Mouse (Mus musculus): Measurements from ENCODE around the gene Spsb2. TPM values are rescaled to one million over a fixed set of nuclear protein-coding genes. Genes with fewer than 3 reads are reported as not detected.

The Spsb2 gene
- polyA plus RNA-seq, 1 experiment: 12.1 TPM

DNA sequence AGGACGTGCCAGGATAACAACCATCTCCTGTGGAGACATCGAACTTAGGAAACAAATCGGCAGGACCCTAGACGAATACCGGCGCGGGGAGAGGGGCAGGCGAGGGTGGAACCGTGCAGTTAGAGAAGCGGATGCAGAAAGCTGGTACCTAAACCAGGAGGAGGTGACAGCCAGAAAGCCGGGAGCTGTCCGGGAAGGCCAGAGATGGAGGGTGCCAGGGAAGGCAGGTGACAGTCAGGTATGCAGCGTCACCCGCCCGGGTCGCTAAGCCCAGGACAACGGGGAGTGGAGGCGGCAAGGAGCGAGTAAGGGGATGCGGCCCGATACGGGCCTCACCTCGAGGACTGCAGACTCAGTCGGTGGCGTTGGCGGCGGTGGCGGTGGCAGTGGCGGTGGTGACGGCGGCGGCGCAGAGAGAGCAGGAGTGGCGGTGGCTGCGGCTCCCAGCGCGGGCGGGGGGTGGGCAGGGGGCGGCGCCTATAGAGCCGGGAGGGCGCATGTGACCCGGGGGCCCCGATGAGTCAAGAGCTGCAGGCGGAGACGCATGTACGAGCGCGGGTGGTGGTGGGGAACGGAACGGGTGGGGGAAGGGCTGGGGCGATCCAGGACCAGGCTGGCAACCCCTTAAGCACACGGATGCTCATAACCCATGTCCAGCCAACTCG, 39.2 kb upstream of the Spsb2 start, which contains the start of gene Eno2:
Eno2 (minus strand) TSS at position 573 of the 665 bp plus-strand sequence.
- TF ChIP-seq CTCF (IDR thresholded peaks at IDR 0.05; ENCODE audit: borderline replicate concordance, insufficient read depth, low read depth, low read length): no peak
- TF ChIP-seq POLR2A (IDR thresholded peaks at IDR 0.05; ENCODE audit: borderline replicate concordance, insufficient read depth, low read length): peak; percentile 69
- H3K27ac ChIP-seq (ENCODE audit: insufficient read depth, low read length): peak within 1 kb of the TSS; percentile 99
- WGBS: 2% methylated on average over 54 of the region's 54 CpGs

DNA sequence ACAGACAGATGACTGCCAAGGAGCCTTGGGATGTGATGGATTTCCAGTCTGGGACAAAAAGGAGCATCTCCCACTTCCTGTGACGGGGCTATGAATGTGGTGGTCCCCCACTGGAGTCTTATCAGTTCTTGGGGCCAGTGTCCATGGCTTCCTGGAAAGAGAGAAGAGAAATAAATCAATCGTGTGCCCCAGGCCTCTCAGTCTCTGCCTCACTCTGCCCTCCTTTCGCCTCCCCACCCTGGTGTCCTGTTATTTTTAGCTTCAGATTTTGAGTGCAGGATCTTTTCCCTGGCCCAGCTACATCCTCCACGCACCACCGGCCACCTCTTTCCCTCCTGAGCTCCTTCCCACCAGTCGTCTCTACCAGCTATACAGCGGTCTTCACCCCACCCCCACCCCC, 38.4 kb upstream of the Spsb2 start:
- TF ChIP-seq POLR2A (IDR thresholded peaks at IDR 0.05; ENCODE audit: borderline replicate concordance, insufficient read depth, low read length): no peak; the same call in 1 of the 2 replicates
- TF ChIP-seq CTCF (IDR thresholded peaks at IDR 0.05; ENCODE audit: borderline replicate concordance, insufficient read depth, low read depth, low read length): no peak
- Histone ChIP-seq H3K27ac (ENCODE audit: insufficient read depth, low read length) (peak overlapping the region; percentile 98), H3K4me3 (replicated peaks; ENCODE audit: insufficient read depth, low read depth, low read length) (peak overlapping the region; percentile 90), H3K27me3 (ENCODE audit: control insufficient read depth, insufficient read depth, low read length) (no peaks in the 10 kb centered on the region), H3K4me1 (ENCODE audit: control insufficient read depth, insufficient read depth, low read length) (peaks cover 21% of the 10 kb centered on the region)
- DNase-seq: peak in 1 of 2 experiments; percentile 65
- 10% methylated on average over 7 of the region's 7 CpGs for WGBS

More for the DNA sequence above, 39.2 kb upstream of the Spsb2 start, which contains the start of gene Eno2:
- DNase-seq: peak; percentile 88 to 89
- peak within 1 kb of the TSS; percentile 90 for H3K4me3 ChIP-seq (replicated peaks; ENCODE audit: insufficient read depth, low read depth, low read length)
- peaks cover 21% of the 10 kb centered on the region for H3K4me1 ChIP-seq (ENCODE audit: control insufficient read depth, insufficient read depth, low read length)
- H3K27me3 ChIP-seq (ENCODE audit: control insufficient read depth, insufficient read depth, low read length): no peaks in the 10 kb centered on the region

DNA sequence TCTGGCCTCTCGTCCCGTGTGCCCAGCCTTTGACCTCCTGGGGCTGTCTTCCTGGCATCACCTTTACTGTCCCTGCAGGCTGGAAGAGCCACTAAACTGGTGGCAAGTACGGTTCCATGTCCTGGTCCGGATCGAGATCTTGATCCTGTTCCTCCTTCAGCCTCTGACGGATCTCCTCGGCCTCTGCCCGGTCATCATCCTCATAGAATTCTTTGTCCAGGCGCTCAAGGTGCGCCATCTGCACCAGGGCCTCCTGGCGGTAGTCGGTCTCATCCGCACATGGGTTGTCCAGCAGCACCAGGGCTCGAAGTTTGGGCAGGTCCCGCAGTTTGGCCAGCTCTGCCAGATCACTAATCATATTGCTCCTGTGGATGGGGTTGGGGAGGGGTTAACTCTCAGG, 38.0 kb upstream of the Spsb2 start:
- WGBS: 27% methylated on average over 15 of the region's 15 CpGs
- H3K27ac ChIP-seq (ENCODE audit: insufficient read depth, low read length): peak overlapping the region; percentile 98
- H3K27me3 ChIP-seq (ENCODE audit: control insufficient read depth, insufficient read depth, low read length): no peaks in the 10 kb centered on the region
- H3K4me3 ChIP-seq (replicated peaks; ENCODE audit: insufficient read depth, low read depth, low read length): peak overlapping the region; percentile 3
- DNase-seq: peak; percentile 60
- H3K4me1 ChIP-seq (ENCODE audit: control insufficient read depth, insufficient read depth, low read length): peaks cover 21% of the 10 kb centered on the region
- peak; percentile 17; the same call in 1 of the 2 replicates for TF ChIP-seq POLR2A (IDR thresholded peaks at IDR 0.05; ENCODE audit: borderline replicate concordance, insufficient read depth, low read length)
- TF ChIP-seq CTCF (IDR thresholded peaks at IDR 0.05; ENCODE audit: borderline replicate concordance, insufficient read depth, low read depth, low read length): no peak

DNA sequence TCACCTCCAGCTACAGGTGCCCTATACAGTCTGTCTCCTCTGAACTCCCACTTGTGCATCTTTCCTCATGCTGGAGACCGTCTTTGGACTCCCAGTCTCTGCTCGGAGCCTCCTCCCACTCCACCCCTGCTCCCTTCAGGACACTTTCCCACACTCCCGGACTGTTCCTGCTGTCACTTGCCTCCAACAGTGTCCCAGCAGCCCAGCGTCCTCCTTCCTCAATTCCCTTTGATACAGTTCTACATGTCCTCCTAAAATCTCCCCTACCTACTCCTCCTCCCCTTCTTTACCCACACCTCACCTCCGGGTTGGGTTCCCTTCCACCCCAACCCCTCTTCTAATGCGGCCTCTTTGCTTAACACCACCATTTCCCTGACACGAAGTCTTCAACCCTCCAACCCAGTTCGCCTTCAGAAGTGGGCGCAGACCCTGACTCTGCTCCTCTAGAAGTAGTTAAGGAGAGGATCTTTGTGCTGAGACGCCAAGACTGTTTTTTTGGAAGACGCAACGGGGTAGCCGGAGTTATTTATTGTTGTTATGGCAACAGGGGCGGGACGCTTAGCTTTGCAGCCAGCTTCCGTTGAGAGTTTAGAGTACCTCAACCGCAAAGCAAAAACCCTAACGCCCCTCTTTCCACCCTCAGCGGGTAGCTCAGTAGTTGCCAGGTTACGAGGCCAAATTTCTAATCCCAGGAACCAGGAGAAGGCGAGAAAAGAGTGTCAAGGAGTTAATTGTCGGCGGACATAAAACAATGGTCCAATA, 29.1 kb upstream of the Spsb2 start, which contains the start of gene Lrrc23:
Lrrc23 (minus strand) TSS at position 506 of the 762 bp plus-strand sequence.
- H3K4me1 ChIP-seq (ENCODE audit: control insufficient read depth, insufficient read depth, low read length): peaks cover 5% of the 10 kb centered on the region; the same call in 1 of the 2 replicates
- WGBS: 5% methylated on average over 23 of the region's 23 CpGs
- no peaks in the 10 kb centered on the region for H3K27me3 ChIP-seq (ENCODE audit: control insufficient read depth, insufficient read depth, low read length)
- peak within 1 kb of the TSS; percentile 39 for H3K4me3 ChIP-seq (replicated peaks; ENCODE audit: insufficient read depth, low read depth, low read length)
- H3K27ac ChIP-seq (ENCODE audit: insufficient read depth, low read length): no peak within 1 kb of the TSS
- DNase-seq: peak in 1 of 2 experiments; percentile 54
- TF ChIP-seq POLR2A (IDR thresholded peaks at IDR 0.05; ENCODE audit: borderline replicate concordance, insufficient read depth, low read length) (no peak), CTCF (IDR thresholded peaks at IDR 0.05; ENCODE audit: borderline replicate concordance, insufficient read depth, low read depth, low read length) (no peak)

DNA sequence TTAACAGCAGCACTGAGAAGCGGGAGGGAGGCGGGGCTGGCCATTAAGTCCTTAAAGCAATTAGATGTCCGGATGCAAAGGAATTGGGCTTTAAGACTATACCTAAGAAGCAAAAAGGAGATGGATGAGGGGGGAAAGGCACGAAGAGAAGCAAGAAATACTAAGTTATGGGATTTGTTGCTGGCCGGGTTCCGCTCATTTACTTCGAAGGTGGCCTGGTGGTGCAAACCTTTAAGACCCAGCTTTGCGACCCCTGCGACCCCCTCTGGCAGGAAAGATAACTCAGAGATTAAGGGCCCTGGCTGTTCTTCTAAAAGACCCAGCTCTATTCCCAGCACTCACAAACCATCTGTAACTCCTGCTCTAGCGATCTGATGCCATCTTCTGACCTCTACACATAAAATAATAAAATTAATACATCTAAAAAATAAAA, 28.5 kb upstream of the Spsb2 start:
- H3K4me3 ChIP-seq (replicated peaks; ENCODE audit: insufficient read depth, low read depth, low read length): peak overlapping the region; percentile 15
- DNase-seq: no peak
- H3K27me3 ChIP-seq (ENCODE audit: control insufficient read depth, insufficient read depth, low read length): no peaks in the 10 kb centered on the region
- 25% methylated on average over 10 of the region's 10 CpGs for WGBS
- no peak overlapping the region for H3K27ac ChIP-seq (ENCODE audit: insufficient read depth, low read length)
- peaks cover 5% of the 10 kb centered on the region; the same call in 1 of the 2 replicates for H3K4me1 ChIP-seq (ENCODE audit: control insufficient read depth, insufficient read depth, low read length)
- TF ChIP-seq POLR2A (IDR thresholded peaks at IDR 0.05; ENCODE audit: borderline replicate concordance, insufficient read depth, low read length): no peak
- no peak for TF ChIP-seq CTCF (IDR thresholded peaks at IDR 0.05; ENCODE audit: borderline replicate concordance, insufficient read depth, low read depth, low read length)

DNA sequence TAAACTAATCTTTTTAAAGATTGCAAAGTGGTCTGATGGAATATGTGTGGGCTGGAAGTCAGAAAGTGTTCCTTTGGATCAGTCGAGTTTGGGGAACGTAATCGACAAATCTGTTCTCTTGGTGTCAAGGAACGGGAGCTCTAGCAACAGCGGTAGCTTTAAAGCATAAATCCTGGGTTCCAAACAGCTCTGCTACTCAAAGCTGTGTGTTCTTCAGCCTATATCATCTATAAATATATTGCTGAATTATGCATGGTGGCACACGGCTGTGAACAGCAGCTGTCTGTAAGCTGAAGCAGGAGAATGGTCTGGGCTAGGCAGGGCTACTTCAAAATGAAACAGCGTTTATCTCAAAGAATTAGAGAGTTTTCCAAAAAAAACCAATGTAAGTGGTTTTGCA, 27.5 kb upstream of the Spsb2 start:
- 92% methylated on average over 7 of the region's 7 CpGs for WGBS
- TF ChIP-seq CTCF (IDR thresholded peaks at IDR 0.05; ENCODE audit: borderline replicate concordance, insufficient read depth, low read depth, low read length) (no peak), POLR2A (IDR thresholded peaks at IDR 0.05; ENCODE audit: borderline replicate concordance, insufficient read depth, low read length) (no peak)

DNA sequence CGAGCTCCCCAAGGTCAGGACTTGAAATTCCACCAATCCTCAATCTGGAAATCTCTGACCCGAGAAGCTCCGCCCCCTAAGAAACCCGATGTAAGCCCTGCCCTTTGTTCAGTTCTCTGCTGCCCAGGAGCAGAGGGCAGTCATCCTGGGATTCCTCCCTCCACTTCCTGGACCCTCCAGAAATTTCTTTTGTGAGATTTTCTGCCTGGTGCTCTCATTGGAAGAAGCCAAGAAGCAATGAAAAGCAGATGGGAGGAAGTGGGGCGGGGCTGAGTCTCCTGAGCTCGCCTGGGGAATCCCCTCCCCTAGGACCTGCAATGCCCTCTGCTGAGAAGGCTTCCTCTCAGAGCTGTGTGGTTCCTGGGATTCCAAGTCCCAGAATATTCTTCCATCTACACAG, 26.0 kb upstream of the Spsb2 start:
- Histone ChIP-seq H3K4me3 (replicated peaks; ENCODE audit: insufficient read depth, low read depth, low read length) (no peak overlapping the region), H3K27ac (ENCODE audit: insufficient read depth, low read length) (no peak overlapping the region), H3K4me1 (ENCODE audit: control insufficient read depth, insufficient read depth, low read length) (peaks cover 20% of the 10 kb centered on the region; the same call in 1 of the 2 replicates), H3K27me3 (ENCODE audit: control insufficient read depth, insufficient read depth, low read length) (no peaks in the 10 kb centered on the region)
- DNase-seq: no peak
- TF ChIP-seq CTCF (IDR thresholded peaks at IDR 0.05; ENCODE audit: borderline replicate concordance, insufficient read depth, low read depth, low read length): no peak
- no peak for TF ChIP-seq POLR2A (IDR thresholded peaks at IDR 0.05; ENCODE audit: borderline replicate concordance, insufficient read depth, low read length)
- 30% methylated on average over 6 of the region's 6 CpGs for WGBS

More for the DNA sequence above, 27.5 kb upstream of the Spsb2 start:
- H3K27ac ChIP-seq (ENCODE audit: insufficient read depth, low read length): no peak overlapping the region
- H3K4me3 ChIP-seq (replicated peaks; ENCODE audit: insufficient read depth, low read depth, low read length): no peak overlapping the region
- H3K27me3 ChIP-seq (ENCODE audit: control insufficient read depth, insufficient read depth, low read length): no peaks in the 10 kb centered on the region
- no peak for DNase-seq
- H3K4me1 ChIP-seq (ENCODE audit: control insufficient read depth, insufficient read depth, low read length): peaks cover 7% of the 10 kb centered on the region; the same call in 1 of the 2 replicates
